Mouse (Mus musculus) liver (tissue): Measurements from ENCODE around the gene Dnaic1.

Experiments
- DNase-seq: peaks from one replicate; pipeline ENCODE4 v3.0.0-alpha.2; 2020; ENCODE audit warnings: mixed read lengths

Gene Dnaic1

GRCm38 (mm10) chr4:41569411-41569885 is at the start of gene Dnaic1, which contains the start of gene Fam219a:
Gene Dnaic1 (plus strand): TSS chr4:41569775.
Gene Fam219a (minus strand): TSS chr4:41569538.
- peak; percentile 95 for DNase-seq

GRCm38 (mm10) chr4:41520641-41521040 is 48.9 kb upstream of the Dnaic1 start:
- DNase-seq: no peak

- DNase-seq: no peak
Measured at GRCm38 (mm10) chr4:41522136-41522535, 47.4 kb upstream of the Dnaic1 start.

- DNase-seq: peak; percentile 30
Measured at GRCm38 (mm10) chr4:41522788-41523187, 46.8 kb upstream of the Dnaic1 start.

- DNase-seq: no peak
Measured at GRCm38 (mm10) chr4:41523839-41524238, 45.7 kb upstream of the Dnaic1 start.

GRCm38 (mm10) chr4:41524829-41525228 is 44.7 kb upstream of the Dnaic1 start:
- DNase-seq: no peak

GRCm38 (mm10) chr4:41526553-41526952 is 43.0 kb upstream of the Dnaic1 start:
- DNase-seq: no peak

- DNase-seq: no peak
Measured at GRCm38 (mm10) chr4:41527076-41527475, 42.5 kb upstream of the Dnaic1 start.

- no peak for DNase-seq
Measured at GRCm38 (mm10) chr4:41527996-41528395, 41.6 kb upstream of the Dnaic1 start.

GRCm38 (mm10) chr4:41532420-41532819 is 37.2 kb upstream of the Dnaic1 start:
- DNase-seq: peak; percentile 34

GRCm38 (mm10) chr4:41534866-41535265 is 34.7 kb upstream of the Dnaic1 start:
- no peak for DNase-seq

GRCm38 (mm10) chr4:41542136-41542535 is 27.4 kb upstream of the Dnaic1 start:
- no peak for DNase-seq

- peak; percentile 40 for DNase-seq
Measured at GRCm38 (mm10) chr4:41545985-41546384, 23.6 kb upstream of the Dnaic1 start.

GRCm38 (mm10) chr4:41547086-41547485 is 22.5 kb upstream of the Dnaic1 start:
- no peak for DNase-seq

GRCm38 (mm10) chr4:41552529-41552928 is 17.0 kb upstream of the Dnaic1 start:
- peak; percentile 65 for DNase-seq

GRCm38 (mm10) chr4:41553116-41553515 is 16.5 kb upstream of the Dnaic1 start:
- DNase-seq: no peak

- DNase-seq: peak; percentile 28
Measured at GRCm38 (mm10) chr4:41554994-41555663, 14.4 kb upstream of the Dnaic1 start.

GRCm38 (mm10) chr4:41556311-41556953 is 13.1 kb upstream of the Dnaic1 start:
- no peak for DNase-seq

GRCm38 (mm10) chr4:41557092-41557491 is 12.5 kb upstream of the Dnaic1 start:
- no peak for DNase-seq

- DNase-seq: no peak
Measured at GRCm38 (mm10) chr4:41563297-41563696, 6.3 kb upstream of the Dnaic1 start.

GRCm38 (mm10) chr4:41566123-41566522 is 3.5 kb upstream of the Dnaic1 start:
- no peak for DNase-seq

- no peak for DNase-seq
Measured at GRCm38 (mm10) chr4:41568239-41568638, 1.3 kb upstream of the Dnaic1 start.

GRCm38 (mm10) chr4:41568682-41569410 is 729 bp upstream of the Dnaic1 start:
- peak; percentile 19 for DNase-seq

GRCm38 (mm10) chr4:41571490-41571889 is 1.9 kb downstream of the Dnaic1 start:
- DNase-seq: no peak
